Mouse (Mus musculus) intestine, embryonic 14.5 days (tissue): ENCODE data around the gene Syt2. TPM values are rescaled to one million over a fixed set of nuclear protein-coding genes. Genes with fewer than 3 reads are reported as not detected.
A peak's percentile ranks its signal among the peaks of the same experiment; 100 is the strongest.

Source experiments
- ATAC-seq: fragments of 200-750 bp; cut with Nextera tagmentation; replicated peaks from 2 replicates; pipeline ENCODE4 v1.8.0; 2017; ENCODE audit warnings: low read depth, moderate number of reproducible peaks, moderate TSS enrichment, moderate library complexity; ENCODE audit not compliant: low FRiP score, low TSS enrichment
- DNase-seq: peaks from one replicate; pipeline ENCODE4 v3.0.0-alpha.2; 2018; ENCODE audit warnings: low spot score
- H3K27ac ChIP-seq: fragments of 300-500 bp; sonication (generic); 2 replicates; pipeline ENCODE4 v1.5.1; 2014; ENCODE audit warnings: low read depth, mild to moderate bottlenecking, control low read depth
- H3K27me3 ChIP-seq: fragments of 300-500 bp; sonication (generic); replicated peaks from 2 replicates; pipeline ENCODE4 v1.6.1; 2014; ENCODE audit warnings: low read length, control low read depth; ENCODE audit not compliant: control insufficient read depth, insufficient read depth
- H3K36me3 ChIP-seq: fragments of 300-500 bp; sonication (generic); 2 replicates; pipeline ENCODE4 v1.6.1; 2014; ENCODE audit warnings: low read length, control low read depth; ENCODE audit not compliant: control insufficient read depth, insufficient read depth
- H3K4me1 ChIP-seq: fragments of 300-500 bp; sonication (generic); replicated peaks from 2 replicates; pipeline ENCODE4 v1.6.1; 2014; ENCODE audit warnings: low read length, control low read depth, mixed read lengths; ENCODE audit not compliant: control insufficient read depth, insufficient read depth
- H3K4me2 ChIP-seq: fragments of 300-500 bp; sonication (generic); 2 replicates; pipeline ENCODE4 v1.6.1; 2014; ENCODE audit warnings: low read length
- H3K4me3 ChIP-seq: fragments of 300-500 bp; sonication (generic); 2 replicates; pipeline ENCODE4 v1.5.1; 2014; ENCODE audit warnings: low read depth, low read length, control low read depth, mixed read lengths
- H3K9ac ChIP-seq: fragments of 300-500 bp; sonication (generic); 2 replicates; pipeline ENCODE4 v1.6.1; 2014; ENCODE audit warnings: mild to moderate bottlenecking, low read length
- H3K9me3 ChIP-seq: fragments of 300-500 bp; sonication (generic); 2 replicates; pipeline ENCODE4 v1.6.1; 2016; ENCODE audit warnings: low read length, control low read depth; ENCODE audit not compliant: control insufficient read depth
- WGBS: fragments of 180-500 bp; shearing (Covaris S2); extraction: QIAGEN DNeasy Blood & Tissue Kit; methylation state at CpG from one replicate; pipeline ENCODE4 v1.1.7; 2014; 5-methylcytosine and 5-hydroxymethylcytosine counted together
- polyA plus RNA-seq: library from polyadenylated mRNA; unstranded; fragments of >200 nt; fragmentation: Nextera tagmentation; extraction: Ambion mirVana; gene quantifications from 2 replicates; pipeline ENCODE4 v1.2.1, GENCODE M21; 2014

The Syt2 gene
- polyA plus RNA-seq, 1 experiment from 2014 or later = 2.1 TPM

DNA sequence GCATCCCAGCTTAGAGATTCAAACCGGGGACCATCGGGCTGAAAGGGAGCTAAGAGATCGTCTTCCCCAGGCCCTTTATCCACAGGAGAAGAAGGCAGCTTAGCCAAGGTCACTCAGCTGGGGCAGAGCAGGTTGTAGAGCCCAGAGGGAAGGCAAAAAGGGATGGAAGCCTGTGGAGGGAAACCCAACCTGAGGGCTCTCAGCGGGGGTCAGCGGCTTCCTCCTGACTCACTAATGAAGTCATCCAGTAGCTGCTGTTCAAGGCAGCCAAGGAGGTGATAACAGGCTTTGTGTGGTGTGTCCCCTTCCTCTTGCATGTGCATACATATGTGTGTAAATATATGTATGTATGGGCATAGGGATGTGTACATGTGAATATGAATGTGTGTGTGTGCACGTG is 54.7 kb downstream of the Syt2 start:
- DNase-seq = no peak
- Histone ChIP-seq H3K9ac (no peak overlapping the region), H3K4me3 (no peak overlapping the region), H3K4me2 (no peak overlapping the region), H3K4me1 (peaks cover 7% of the 10 kb centered on the region; the same call in 1 of the 2 replicates), H3K9me3 (no peaks in the 10 kb centered on the region), H3K27me3 (no peaks in the 10 kb centered on the region; the same call in 1 of the 2 replicates), H3K27ac (no peak overlapping the region), H3K36me3 (no peaks in the 10 kb centered on the region)
- ATAC-seq = no peak
- WGBS = 30% methylated on average over 6 of the region's 6 CpGs

DNA sequence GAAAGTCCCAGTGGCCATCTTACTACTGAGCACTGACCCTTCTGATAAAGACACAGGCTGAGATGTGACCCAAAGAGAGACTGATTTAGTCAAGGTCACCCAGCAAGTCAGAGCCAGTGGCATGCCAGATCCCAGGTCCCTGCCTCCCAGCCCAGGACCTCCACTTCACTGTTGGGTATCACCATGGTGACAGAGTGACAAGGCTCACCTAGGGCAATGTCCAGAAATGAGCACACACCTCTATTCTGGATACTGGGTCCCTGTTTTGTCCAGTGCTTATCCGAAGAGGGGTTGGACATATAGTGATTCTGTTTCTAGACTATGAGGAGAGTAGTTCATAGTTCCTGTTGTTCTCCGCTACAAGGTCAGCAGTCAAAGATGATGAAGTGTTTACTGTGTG is 56.8 kb downstream of the Syt2 start:
- no peak overlapping the region for H3K9ac ChIP-seq
- H3K9me3 ChIP-seq = no peaks in the 10 kb centered on the region
- no peak overlapping the region for H3K4me2 ChIP-seq
- H3K4me3 ChIP-seq = no peak overlapping the region
- peaks cover 7% of the 10 kb centered on the region for H3K4me1 ChIP-seq
- WGBS = 75% methylated on average over 2 of the region's 2 CpGs
- ATAC-seq (no peak), DNase-seq (no peak)
- peaks cover 4% of the 10 kb centered on the region; the same call in 1 of the 2 replicates for H3K27me3 ChIP-seq
- H3K36me3 ChIP-seq = no peaks in the 10 kb centered on the region
- no peak overlapping the region for H3K27ac ChIP-seq

DNA sequence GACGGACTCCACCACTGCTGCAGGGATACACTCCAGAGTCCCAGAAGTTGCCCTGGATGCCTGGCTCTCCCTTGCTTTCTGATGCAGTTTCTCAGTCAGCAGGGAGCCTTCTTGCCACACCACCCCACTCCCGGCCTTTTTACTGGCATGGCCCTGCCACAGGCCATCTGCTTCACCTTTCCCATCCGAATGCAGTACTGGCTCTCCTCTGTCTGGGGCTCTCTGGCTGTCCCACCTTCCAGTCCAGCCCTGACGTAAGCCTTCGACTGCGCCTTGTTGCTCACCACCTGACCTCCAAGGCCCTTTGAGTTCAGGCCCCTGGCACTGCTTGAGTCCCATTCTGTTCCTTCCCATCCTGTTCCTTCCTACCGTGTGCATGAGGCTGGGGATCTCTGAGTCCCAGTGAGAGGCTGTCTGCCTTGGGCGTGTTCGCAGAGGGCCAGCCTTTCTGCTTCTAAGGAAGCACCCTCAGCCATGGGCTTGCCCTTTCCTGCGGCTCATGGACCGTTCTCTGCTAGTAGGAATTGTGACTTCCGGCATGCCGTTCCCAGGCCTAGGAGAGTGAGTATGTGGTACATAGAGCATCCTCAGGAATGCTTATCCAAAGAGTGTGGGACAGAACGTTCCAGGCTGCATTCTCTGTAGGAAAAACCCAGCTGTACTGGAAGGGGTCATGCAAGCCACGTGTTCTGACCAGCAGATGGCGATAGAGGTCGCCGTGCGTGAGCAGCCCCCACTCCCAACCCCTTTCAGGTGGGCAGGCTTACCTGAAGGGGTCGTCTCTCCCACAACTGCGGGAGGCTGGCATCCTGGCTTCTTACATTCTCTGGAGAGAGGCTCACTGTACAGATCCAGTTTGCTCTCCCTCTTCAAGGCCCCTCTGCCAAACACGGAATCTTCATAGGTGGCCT is 58.2 kb downstream of the Syt2 start:
- H3K27ac ChIP-seq = no peak overlapping the region
- H3K27me3 ChIP-seq = peaks cover 10% of the 10 kb centered on the region; the same call in 1 of the 2 replicates
- no peak overlapping the region for H3K4me2 ChIP-seq
- no peak overlapping the region for H3K9ac ChIP-seq
- DNase-seq (peak; percentile 72), ATAC-seq (no peak)
- peaks cover 9% of the 10 kb centered on the region for H3K4me1 ChIP-seq
- no peak overlapping the region for H3K4me3 ChIP-seq
- 36% methylated on average over 22 of the region's 22 CpGs for WGBS
- no peaks in the 10 kb centered on the region for H3K36me3 ChIP-seq
- no peaks in the 10 kb centered on the region for H3K9me3 ChIP-seq

DNA sequence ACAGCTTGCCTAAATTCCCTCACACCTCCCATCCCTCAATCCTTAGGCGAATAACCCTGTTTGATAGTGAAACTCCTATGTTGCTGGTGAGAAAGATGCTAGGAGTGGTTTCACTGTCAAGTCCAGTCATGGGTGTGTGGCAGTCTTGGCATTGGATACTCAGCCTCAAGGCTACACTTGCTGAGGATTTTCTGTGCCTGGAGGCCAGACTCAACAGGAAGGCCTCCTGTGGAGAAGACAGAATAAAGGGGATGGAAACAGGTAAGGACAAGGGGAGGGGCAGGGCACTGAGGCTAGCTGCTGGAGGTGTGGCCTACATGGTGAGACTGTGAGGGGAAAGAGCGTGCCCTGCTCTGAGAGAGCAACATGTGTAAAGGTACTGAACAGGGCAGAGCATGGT is 60.1 kb downstream of the Syt2 start:
- H3K9ac ChIP-seq = no peak overlapping the region
- peaks cover 9% of the 10 kb centered on the region for H3K4me1 ChIP-seq
- ATAC-seq (no peak), DNase-seq (no peak)
- H3K9me3 ChIP-seq = no peaks in the 10 kb centered on the region
- H3K27ac ChIP-seq = no peak overlapping the region
- peaks cover 10% of the 10 kb centered on the region; the same call in 1 of the 2 replicates for H3K27me3 ChIP-seq
- H3K4me2 ChIP-seq = no peak overlapping the region
- H3K4me3 ChIP-seq = no peak overlapping the region
- WGBS = 69% methylated on average over 2 of the region's 2 CpGs
- H3K36me3 ChIP-seq = no peaks in the 10 kb centered on the region

DNA sequence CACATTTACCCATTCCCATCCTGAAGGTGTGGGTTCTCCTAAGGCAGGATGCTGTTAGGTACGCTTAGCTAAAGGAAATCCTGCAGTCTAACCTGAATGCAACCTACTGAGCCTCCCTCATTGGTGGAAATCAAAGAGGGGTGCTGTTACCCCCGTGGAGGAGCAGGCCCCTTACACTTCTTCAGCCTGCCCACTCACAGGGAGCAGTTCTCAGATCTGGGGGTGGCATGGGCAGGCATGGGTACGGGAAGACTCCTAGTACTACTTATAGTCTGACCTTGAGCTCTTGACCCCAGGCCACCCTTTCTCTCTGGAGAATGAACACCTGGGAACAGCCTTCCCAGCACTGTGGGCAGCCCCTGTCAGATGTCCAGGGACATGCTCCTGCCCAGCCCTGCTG is 61.0 kb downstream of the Syt2 start:
- Histone ChIP-seq H3K36me3 (no peaks in the 10 kb centered on the region), H3K4me2 (no peak overlapping the region), H3K27ac (no peak overlapping the region), H3K9ac (no peak overlapping the region), H3K4me3 (no peak overlapping the region), H3K4me1 (peaks cover 9% of the 10 kb centered on the region), H3K9me3 (no peaks in the 10 kb centered on the region), H3K27me3 (peaks cover 10% of the 10 kb centered on the region; the same call in 1 of the 2 replicates)
- 77% methylated on average over 3 of the region's 3 CpGs for WGBS
- ATAC-seq = no peak
- DNase-seq = no peak

DNA sequence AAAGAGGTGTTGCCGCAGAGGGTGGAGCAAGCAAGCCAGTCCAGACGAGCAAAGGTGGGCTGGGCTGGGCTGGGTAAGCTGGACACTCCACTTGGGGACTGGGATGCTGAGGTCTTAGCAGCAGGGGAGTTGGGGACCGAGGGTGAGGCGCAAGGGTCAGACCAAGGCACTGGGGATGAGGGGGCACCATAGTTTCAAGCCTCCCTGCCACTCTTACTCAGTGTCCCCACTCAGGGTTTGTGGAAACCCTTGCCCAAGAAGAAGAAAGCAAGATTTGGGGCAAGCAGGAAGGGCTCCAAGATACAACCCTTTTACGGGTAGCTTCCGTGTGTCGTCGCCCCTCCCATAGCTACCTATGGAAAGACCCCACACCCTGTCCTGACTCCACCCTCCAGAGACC is 61.8 kb downstream of the Syt2 start:
- Histone ChIP-seq H3K4me2 (peak overlapping the region; percentile 61), H3K9ac (peak overlapping the region; percentile 52; the same call in 1 of the 2 replicates), H3K4me3 (peak overlapping the region; percentile 50), H3K9me3 (no peaks in the 10 kb centered on the region), H3K36me3 (no peaks in the 10 kb centered on the region), H3K4me1 (peaks cover 12% of the 10 kb centered on the region), H3K27me3 (peaks cover 10% of the 10 kb centered on the region; the same call in 1 of the 2 replicates), H3K27ac (no peak overlapping the region)
- DNase-seq (no peak), ATAC-seq (peak; percentile 28; the same call in 1 of the 2 replicates)
- WGBS = 12% methylated on average over 8 of the region's 8 CpGs

DNA sequence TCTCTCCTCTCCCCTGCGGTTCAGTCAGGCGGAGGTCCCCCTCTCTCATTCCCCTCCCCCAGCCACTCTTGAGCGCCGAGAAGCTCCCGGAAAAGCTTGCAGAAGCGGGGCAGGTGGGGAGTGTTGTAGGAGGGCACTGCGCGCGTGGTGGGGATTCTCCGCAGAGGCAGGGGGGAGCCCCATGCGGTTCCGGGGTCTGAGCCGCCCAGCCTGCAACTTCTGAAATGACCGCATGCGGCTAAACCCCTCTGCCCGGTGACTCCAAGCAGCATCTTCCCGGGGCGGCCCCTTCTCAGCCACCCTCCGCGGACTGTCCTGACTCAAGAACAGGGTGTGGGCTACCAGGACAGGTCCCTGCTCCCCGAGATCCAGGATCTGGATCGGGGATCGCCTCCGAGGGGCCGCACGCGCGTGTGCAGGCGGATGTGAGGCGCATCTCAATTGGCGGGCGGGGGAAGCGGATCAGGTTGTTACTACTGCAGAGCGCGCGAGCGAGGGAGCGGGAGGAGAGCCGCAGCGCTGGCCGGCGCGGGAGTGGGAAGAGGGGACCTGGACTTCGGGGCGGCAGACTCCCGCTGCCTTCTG is 62.4 kb downstream of the Syt2 start:
- DNase-seq = peak; percentile 85
- Histone ChIP-seq H3K9me3 (no peaks in the 10 kb centered on the region), H3K9ac (peak overlapping the region; percentile 52), H3K27ac (no peak overlapping the region), H3K4me1 (peaks cover 12% of the 10 kb centered on the region), H3K4me2 (peak overlapping the region; percentile 61), H3K27me3 (peaks cover 10% of the 10 kb centered on the region; the same call in 1 of the 2 replicates), H3K36me3 (no peaks in the 10 kb centered on the region), H3K4me3 (peak overlapping the region; percentile 50)
- WGBS = under 1% methylated on average over 30 of the region's 46 CpGs
- ATAC-seq = peak; percentile 54; the same call in 1 of the 2 replicates

DNA sequence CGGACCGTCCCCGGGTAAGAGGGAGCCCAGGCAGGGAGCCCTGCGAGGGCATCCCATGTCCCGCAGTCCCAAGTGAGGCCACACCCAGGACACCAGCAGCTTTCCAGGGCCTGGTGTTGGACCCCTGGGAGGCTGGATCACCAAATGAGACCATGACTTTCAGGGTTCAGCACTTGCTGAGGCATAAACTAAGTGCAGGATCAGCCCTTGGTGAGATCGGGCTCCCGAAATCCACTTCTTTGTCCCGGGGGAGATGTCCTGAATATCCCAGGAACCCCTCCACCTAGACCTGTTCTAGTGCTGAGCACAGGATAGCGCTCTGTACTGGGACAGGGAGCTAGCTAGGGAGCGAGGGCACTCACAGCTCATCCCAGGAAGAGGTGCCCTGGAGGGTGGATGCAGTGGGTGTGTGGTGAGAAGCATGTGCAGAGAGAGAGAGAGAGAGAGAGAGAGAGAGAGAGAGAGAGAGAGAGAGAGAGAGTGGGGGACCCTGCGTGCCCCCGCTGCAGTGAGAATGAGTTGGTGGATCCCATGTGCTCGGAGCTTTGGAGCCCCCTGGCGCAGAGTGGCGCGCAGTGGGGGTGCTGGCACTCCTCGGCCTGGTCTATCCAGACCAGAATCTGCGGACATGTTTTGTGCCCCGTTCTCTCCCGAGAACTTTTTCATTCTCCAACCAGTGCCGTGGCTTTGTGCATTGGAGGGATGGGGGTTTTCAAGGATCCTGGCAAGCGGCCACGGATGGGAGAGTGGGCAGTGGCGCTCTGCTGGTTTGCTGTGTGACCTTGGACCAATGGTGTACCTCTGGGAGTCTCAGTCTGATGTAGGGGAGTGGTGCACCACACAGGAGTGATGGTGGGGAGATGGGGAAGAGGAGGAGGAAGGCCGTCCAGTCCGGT is 63.2 kb downstream of the Syt2 start:
- Histone ChIP-seq H3K36me3 (no peaks in the 10 kb centered on the region), H3K27ac (no peak overlapping the region), H3K27me3 (peaks cover 10% of the 10 kb centered on the region; the same call in 1 of the 2 replicates), H3K4me2 (peak overlapping the region; percentile 61), H3K9ac (peak overlapping the region; percentile 52), H3K4me1 (peaks cover 10% of the 10 kb centered on the region), H3K9me3 (no peaks in the 10 kb centered on the region), H3K4me3 (peak overlapping the region; percentile 50)
- ATAC-seq (no peak), DNase-seq (no peak)
- WGBS = 24% methylated on average over 26 of the region's 26 CpGs
